Mouse (Mus musculus) erythroblast, embryonic 14.5 days (primary cell): Measurements from ENCODE around the gene Wwox.

Source experiments
- GATA1 ChIP-seq: IDR thresholded peaks from 2 replicates; pipeline ENCODE4 v1.6.1; 2012; ENCODE audit warnings: low read length, inconsistent platforms, mixed read lengths
- TAL1 ChIP-seq: IDR thresholded peaks from 3 replicates; pipeline ENCODE4 v1.6.1; 2012; ENCODE audit warnings: low read length, inconsistent platforms, mixed read lengths

DNA sequence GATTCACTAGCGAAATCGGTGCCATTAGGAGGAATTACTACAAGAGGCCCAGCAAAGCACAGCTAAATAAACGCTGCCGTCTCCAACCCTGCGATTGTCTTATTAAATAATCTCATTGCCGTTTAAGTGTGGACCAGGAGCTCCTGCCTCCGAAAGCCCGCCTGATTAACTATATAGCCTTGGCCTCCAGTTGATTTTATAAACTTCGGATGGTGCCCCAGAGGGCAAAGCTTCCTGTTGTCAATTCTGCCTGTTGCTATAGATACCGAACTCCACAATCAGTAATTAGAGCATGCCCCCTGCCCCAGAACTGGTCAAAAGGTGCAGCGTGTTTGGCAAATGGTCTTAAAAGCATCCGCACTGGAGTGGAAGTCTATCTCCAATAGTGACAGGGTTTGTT lies 820.4 kb downstream of the Wwox start:
- TF ChIP-seq GATA1 (no peak), TAL1 (no peak)
